14 mouse cellular contexts compared by ENCODE assay signal in genomic region chr4:131744685-131745043, GRCm38 (mm10).
DNase-seq lines count a peak whose midpoint lies in the region; ATAC-seq and TF ChIP-seq lines count a peak whose summit lies in the region.
"Had no signal": no experiment of that assay in that cellular context is flagged by ENCODE, and none has a peak within 500 bp of the region (broad histone marks: within the 10 kb centered on the region; RNA-seq: fewer than 3 reads in every experiment).

No protein-coding gene starts in this region.

- H3K36me3 ChIP-seq in heart, adult 2 months (ENCODE audit: control insufficient read depth, insufficient read depth, low read length): no peaks in the 10 kb centered on the region
- H3K36me3 ChIP-seq in kidney, embryonic 14.5 days (ENCODE audit: control insufficient read depth, insufficient read depth, low read length): no peaks in the 10 kb centered on the region
- H3K36me3 ChIP-seq in midbrain, embryonic 11.5 days (ENCODE audit: control insufficient read depth, insufficient read depth, low read length): no peaks in the 10 kb centered on the region
- H3K36me3 ChIP-seq in midbrain, embryonic 14.5 days (ENCODE audit: control insufficient read depth, insufficient read depth, low read length): no peaks in the 10 kb centered on the region
- no peaks in the 10 kb centered on the region for H3K36me3 ChIP-seq in stomach, postnatal 0 days (ENCODE audit: control insufficient read depth, insufficient read depth, low read length)
- H3K36me3 ChIP-seq: forebrain, embryonic 15.5 days; hindbrain, embryonic 15.5 days; limb, embryonic 13.5 days; midbrain, embryonic 12.5 days had no signal

- TF ChIP-seq CTCF in heart, adult 2 months (IDR thresholded peaks at IDR 0.05): no peak
- no peak for TF ChIP-seq CTCF in stomach, postnatal 0 days (IDR thresholded peaks at IDR 0.05; ENCODE audit: low read depth)

- no peak overlapping the region for H3K4me2 ChIP-seq in kidney, embryonic 14.5 days (replicated peaks; ENCODE audit: low read depth, low read length)
- no peak overlapping the region for H3K4me2 ChIP-seq in midbrain, embryonic 11.5 days
- no peak overlapping the region for H3K4me2 ChIP-seq in midbrain, embryonic 14.5 days (ENCODE audit: low read length)
- no peak overlapping the region for H3K4me2 ChIP-seq in stomach, postnatal 0 days (replicated peaks; ENCODE audit: low read depth)
- H3K4me2 ChIP-seq: forebrain, embryonic 15.5 days; hindbrain, embryonic 15.5 days; limb, embryonic 13.5 days; midbrain, embryonic 12.5 days had no signal

- no peak for TF ChIP-seq POLR2A in heart, adult 2 months (IDR thresholded peaks at IDR 0.05; ENCODE audit: insufficient read depth, low read depth, low read length)

- no peaks in the 10 kb centered on the region for H3K27me3 ChIP-seq in heart, adult 2 months (ENCODE audit: control insufficient read depth, insufficient read depth, low read length)
- H3K27me3 ChIP-seq in kidney, embryonic 14.5 days (ENCODE audit: control insufficient read depth, insufficient read depth, low read length): no peaks in the 10 kb centered on the region
- H3K27me3 ChIP-seq in midbrain, embryonic 11.5 days (ENCODE audit: control insufficient read depth, insufficient read depth, low read length): no peaks in the 10 kb centered on the region
- no peaks in the 10 kb centered on the region for H3K27me3 ChIP-seq in midbrain, embryonic 14.5 days (ENCODE audit: control insufficient read depth, insufficient read depth, low read length)
- no peaks in the 10 kb centered on the region for H3K27me3 ChIP-seq in stomach, postnatal 0 days (ENCODE audit: control insufficient read depth, insufficient read depth, low read length)
- H3K27me3 ChIP-seq: forebrain, embryonic 15.5 days; hindbrain, embryonic 15.5 days; limb, embryonic 13.5 days; midbrain, embryonic 12.5 days had no signal

- no peak for DNase-seq in heart, adult 2 months
- no peak for DNase-seq in heart, postnatal 25 days (ENCODE audit: low spot score)
- DNase-seq in kidney, postnatal 14 days: no peak
- peak; percentile 45 for DNase-seq in midbrain, embryonic 11.5 days (ENCODE audit: low spot score, missing footprints)
- DNase-seq in midbrain, embryonic 14.5 days: no peak
- DNase-seq in stomach, postnatal 0 days (ENCODE audit: low spot score): no peak
- DNase-seq in cerebellum, postnatal 10 days: no peak
- DNase-seq: gastrocnemius, postnatal 25 days; thymus, adult 2 months had no signal

- no peak overlapping the region for H3K9ac ChIP-seq in heart, adult 2 months (ENCODE audit: low read depth, low read length)
- H3K9ac ChIP-seq in kidney, embryonic 14.5 days (ENCODE audit: low read depth, low read length): no peak overlapping the region
- H3K9ac ChIP-seq in midbrain, embryonic 11.5 days (ENCODE audit: low read length): no peak overlapping the region
- H3K9ac ChIP-seq in midbrain, embryonic 14.5 days (replicated peaks; ENCODE audit: low read length): no peak overlapping the region
- no peak overlapping the region for H3K9ac ChIP-seq in stomach, postnatal 0 days (ENCODE audit: low read length)
- H3K9ac ChIP-seq: forebrain, embryonic 15.5 days; hindbrain, embryonic 15.5 days; limb, embryonic 13.5 days; midbrain, embryonic 12.5 days had no signal

- TF ChIP-seq EP300 in heart, adult 2 months (IDR thresholded peaks at IDR 0.05; ENCODE audit: insufficient read depth, low read depth, low read length): no peak
- TF ChIP-seq EP300 in stomach, postnatal 0 days (optimal IDR thresholded peaks at IDR 0.05): no peak

- no peak overlapping the region for H3K4me3 ChIP-seq in heart, adult 2 months
- no peak overlapping the region for H3K4me3 ChIP-seq in kidney, embryonic 14.5 days (ENCODE audit: low read length)
- H3K4me3 ChIP-seq in midbrain, embryonic 11.5 days (ENCODE audit: low read depth, low read length): no peak overlapping the region
- H3K4me3 ChIP-seq in midbrain, embryonic 14.5 days (replicated peaks; ENCODE audit: low read depth, low read length): no peak overlapping the region
- H3K4me3 ChIP-seq in stomach, postnatal 0 days (ENCODE audit: low read depth, low read length): no peak overlapping the region
- H3K4me3 ChIP-seq: forebrain, embryonic 15.5 days; hindbrain, embryonic 15.5 days; limb, embryonic 13.5 days; midbrain, embryonic 12.5 days had no signal

- no peaks in the 10 kb centered on the region for H3K79me2 ChIP-seq in heart, adult 2 months (replicated peaks; ENCODE audit: control insufficient read depth, insufficient read depth, low read length)

- peaks cover 11% of the 10 kb centered on the region for H3K4me1 ChIP-seq in heart, adult 2 months (ENCODE audit: control insufficient read depth, insufficient read depth, low read length)
- H3K4me1 ChIP-seq in kidney, embryonic 14.5 days (ENCODE audit: control insufficient read depth, insufficient read depth, low read length): peaks cover 17% of the 10 kb centered on the region
- H3K4me1 ChIP-seq in midbrain, embryonic 11.5 days (ENCODE audit: control insufficient read depth, insufficient read depth, low read length): no peaks in the 10 kb centered on the region
- no peaks in the 10 kb centered on the region for H3K4me1 ChIP-seq in midbrain, embryonic 14.5 days (ENCODE audit: control insufficient read depth, insufficient read depth, low read length)
- H3K4me1 ChIP-seq in stomach, postnatal 0 days (replicated peaks; ENCODE audit: control insufficient read depth, insufficient read depth): no peaks in the 10 kb centered on the region; the same call in 1 of the 2 replicates
- H3K4me1 ChIP-seq: forebrain, embryonic 15.5 days; hindbrain, embryonic 15.5 days; limb, embryonic 13.5 days; midbrain, embryonic 12.5 days had no signal

- intact Hi-C loops in heart, adult 2 months (cut with DNase I): no loop called here
- intact Hi-C loops in heart, postnatal 25 days (cut with DNase I): no loop called here

- 63% methylated on average over 5 of the region's 5 CpGs for WGBS in heart, adult 2 months
- 39% methylated on average over 5 of the region's 5 CpGs for WGBS in kidney, embryonic 14.5 days
- 84% methylated on average over 5 of the region's 5 CpGs for WGBS in midbrain, embryonic 11.5 days
- WGBS in midbrain, embryonic 14.5 days: 89% methylated on average over 5 of the region's 5 CpGs
- WGBS in stomach, postnatal 0 days: 48% methylated on average over 5 of the region's 5 CpGs

- peak overlapping the region; percentile 64 for H3K27ac ChIP-seq in heart, adult 2 months
- H3K27ac ChIP-seq in kidney, embryonic 14.5 days (ENCODE audit: low read depth, low read length): peak overlapping the region; percentile 79
- no peak overlapping the region for H3K27ac ChIP-seq in midbrain, embryonic 11.5 days (ENCODE audit: low read depth, low read length)
- no peak overlapping the region for H3K27ac ChIP-seq in midbrain, embryonic 14.5 days (replicated peaks; ENCODE audit: low read depth, low read length)
- H3K27ac ChIP-seq in stomach, postnatal 0 days (replicated peaks): no peak overlapping the region
- H3K27ac ChIP-seq: forebrain, embryonic 15.5 days; hindbrain, embryonic 15.5 days; limb, embryonic 13.5 days; midbrain, embryonic 12.5 days had no signal

- ATAC-seq in kidney, embryonic 14.5 days (ENCODE audit: low FRiP score, low TSS enrichment): no peak
- no peak for ATAC-seq in midbrain, embryonic 11.5 days (ENCODE audit: low FRiP score)
- no peak for ATAC-seq in midbrain, embryonic 14.5 days (ENCODE audit: low FRiP score, low TSS enrichment)
- peak; percentile 25 for ATAC-seq in stomach, postnatal 0 days (ENCODE audit: low FRiP score, low TSS enrichment)
- ATAC-seq: forebrain, embryonic 15.5 days had no signal

- H3K9me3 ChIP-seq in kidney, embryonic 14.5 days (ENCODE audit: control insufficient read depth, low read length): no peaks in the 10 kb centered on the region
- H3K9me3 ChIP-seq in midbrain, embryonic 11.5 days (ENCODE audit: control insufficient read depth, low read length): no peaks in the 10 kb centered on the region
- H3K9me3 ChIP-seq in midbrain, embryonic 14.5 days (ENCODE audit: control insufficient read depth, low read length): no peaks in the 10 kb centered on the region
- no peaks in the 10 kb centered on the region for H3K9me3 ChIP-seq in stomach, postnatal 0 days (ENCODE audit: control insufficient read depth, low read length)
- H3K9me3 ChIP-seq: forebrain, embryonic 15.5 days; hindbrain, embryonic 15.5 days; limb, embryonic 13.5 days; midbrain, embryonic 12.5 days had no signal

Comparison
In these comparisons a context has a peak if more than half of its experiments do, and no peak if none do; other contexts are left out.
1. H3K27ac ChIP-seq: peak in heart, adult 2 months (single experiment) and kidney, embryonic 14.5 days (single experiment); none in midbrain, embryonic 11.5 days (single experiment), midbrain, embryonic 14.5 days (single experiment) and stomach, postnatal 0 days (single experiment).